Comparison of ENCODE assay signal across 1 mouse cellular context in genomic region chr1:120032804-120033468, GRCm38 (mm10).
TF ChIP-seq lines count a peak whose summit lies in the region.

No protein-coding gene starts in this region.

TF ChIP-seq in CH12.LX, 34 proteins besides CTCF, POLR2A, EP300 and RAD21:
- TF ChIP-seq MAZ (IDR thresholded peaks at IDR 0.05; ENCODE audit: low read depth, low read length): no peak
- TF ChIP-seq NELFE (IDR thresholded peaks at IDR 0.05; ENCODE audit: low read depth, low read length): no peak
- TF ChIP-seq E2F4 (IDR thresholded peaks at IDR 0.05; ENCODE audit: insufficient replicate concordance, low read depth, low read length): no peak
- TF ChIP-seq PAX5 (IDR thresholded peaks at IDR 0.05; ENCODE audit: low read length): no peak
- TF ChIP-seq IRF4 (IDR thresholded peaks at IDR 0.05; ENCODE audit: low read depth, low read length): peak; percentile 29; the same call in 1 of the 2 replicates
- no peak for TF ChIP-seq TBP (conservative IDR thresholded peaks at IDR 0.05; ENCODE audit: low read depth, low read length)
- TF ChIP-seq MXI1 (IDR thresholded peaks at IDR 0.05; ENCODE audit: low read depth, low read length): no peak
- peak; percentile 25; the same call in 1 of the 2 replicates for TF ChIP-seq ZC3H11A (IDR thresholded peaks at IDR 0.05; ENCODE audit: low read depth, low read length)
- no peak for TF ChIP-seq JUN (IDR thresholded peaks at IDR 0.05; ENCODE audit: insufficient read depth, low read depth, low read length)
- peak; percentile 93 for TF ChIP-seq SMC3 (IDR thresholded peaks at IDR 0.05; ENCODE audit: low read depth, low read length)
- no peak for TF ChIP-seq NRF1 (IDR thresholded peaks at IDR 0.05; ENCODE audit: low read depth, low read length)
- no peak for TF ChIP-seq MAFK (IDR thresholded peaks at IDR 0.05; ENCODE audit: insufficient replicate concordance, low read length)
- no peak for TF ChIP-seq ETS1 (conservative IDR thresholded peaks at IDR 0.05; ENCODE audit: low read depth, low read length)
- TF ChIP-seq UBTF (IDR thresholded peaks at IDR 0.05; ENCODE audit: low read depth, low read length): no peak
- TF ChIP-seq MYC (IDR thresholded peaks at IDR 0.05; ENCODE audit: low read depth, low read length): no peak
- TF ChIP-seq MAX (IDR thresholded peaks at IDR 0.05; ENCODE audit: low read length): no peak
- no peak for TF ChIP-seq USF1 (IDR thresholded peaks at IDR 0.05; ENCODE audit: low read depth, low read length)
- no peak for TF ChIP-seq BHLHE40 (IDR thresholded peaks at IDR 0.05; ENCODE audit: low read depth, low read length)
